Mouse (Mus musculus) frontal cortex, postnatal 14 days (tissue): ENCODE data around the gene Ism1.

Experiments
- DNase-seq, 2 experiments: peaks; one replicate each; pipeline ENCODE4 v3.0.0; 2022; ENCODE audit warnings: low spot score in 2 of 2

The Ism1 gene

DNA sequence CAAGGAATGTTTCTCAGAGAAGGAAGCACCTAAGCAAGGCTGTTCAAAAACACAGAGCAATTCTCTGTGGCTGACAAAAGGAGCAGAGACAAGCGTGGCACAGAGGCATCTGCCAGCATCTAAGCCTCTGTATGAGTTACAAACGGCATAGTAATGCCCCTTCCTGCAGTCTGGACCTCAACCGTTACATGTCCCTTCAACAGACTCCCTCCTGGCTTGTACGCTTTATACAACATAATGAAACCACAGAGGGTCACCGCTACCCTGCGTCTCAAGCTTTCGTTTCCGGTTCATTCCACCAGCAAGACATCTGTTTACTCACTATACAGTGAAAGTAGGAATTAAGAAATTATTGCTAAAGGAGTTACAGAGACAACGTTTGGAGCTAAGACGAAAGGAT, 34.1 kb downstream of the Ism1 start:
- DNase-seq = no peak

DNA sequence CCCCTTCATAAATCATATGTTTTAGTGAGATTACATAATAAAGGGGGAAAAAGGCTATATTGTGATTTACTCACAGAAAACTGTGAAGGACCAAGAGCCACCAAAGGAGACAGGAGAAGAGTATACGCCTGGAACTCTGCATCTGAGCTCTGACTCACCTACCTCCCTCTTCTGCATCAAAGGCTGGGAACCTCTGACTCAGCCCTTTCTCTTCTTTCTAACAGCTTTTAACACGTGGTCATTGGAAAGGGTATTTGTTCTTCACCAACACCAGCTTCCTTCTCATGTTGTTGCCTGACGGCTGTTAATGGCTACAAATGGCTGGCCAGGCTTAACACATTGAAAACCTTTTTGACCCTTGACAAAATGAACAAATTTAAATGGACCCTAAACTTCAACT, 36.2 kb downstream of the Ism1 start:
- DNase-seq = no peak

DNA sequence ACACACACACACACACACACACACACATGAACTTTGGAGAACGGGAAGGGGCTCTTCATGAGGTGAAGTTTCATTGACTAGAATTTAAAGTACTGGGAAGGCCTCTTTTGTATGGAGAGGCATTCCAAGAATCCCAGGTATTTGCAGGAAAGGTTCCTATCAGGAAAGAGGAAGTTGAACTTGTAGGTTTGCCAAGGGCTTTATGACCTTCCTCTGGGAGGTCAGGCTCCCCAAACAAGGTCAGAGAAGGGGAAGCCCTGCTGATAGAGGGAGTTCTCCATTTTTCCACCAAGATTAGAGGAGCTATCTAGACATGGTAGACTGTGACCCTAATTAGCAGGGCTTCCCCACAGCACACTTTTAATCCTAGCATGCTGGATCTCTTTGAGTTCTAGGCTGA, 39.8 kb downstream of the Ism1 start:
- no peak for DNase-seq

DNA sequence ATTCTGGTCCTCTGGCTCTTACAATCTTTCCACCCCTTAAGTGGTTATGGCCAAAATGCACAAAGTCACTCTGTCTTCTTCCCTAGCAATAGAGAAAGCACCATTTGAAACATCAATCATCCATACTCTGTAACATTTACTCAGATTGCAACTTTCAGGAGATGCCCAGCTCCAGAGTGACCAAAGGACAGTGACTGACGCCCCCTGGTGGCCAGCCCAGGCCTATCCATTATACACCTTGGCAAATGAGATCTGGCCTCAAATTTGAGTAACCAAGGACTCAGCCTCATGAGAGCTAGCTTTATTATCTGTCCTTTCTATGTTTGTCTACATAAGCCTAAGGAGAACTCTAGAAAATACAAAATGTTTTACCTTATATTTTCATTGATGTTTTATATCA, 44.7 kb downstream of the Ism1 start:
- DNase-seq = peak in 1 of 2 experiments; percentile 14

DNA sequence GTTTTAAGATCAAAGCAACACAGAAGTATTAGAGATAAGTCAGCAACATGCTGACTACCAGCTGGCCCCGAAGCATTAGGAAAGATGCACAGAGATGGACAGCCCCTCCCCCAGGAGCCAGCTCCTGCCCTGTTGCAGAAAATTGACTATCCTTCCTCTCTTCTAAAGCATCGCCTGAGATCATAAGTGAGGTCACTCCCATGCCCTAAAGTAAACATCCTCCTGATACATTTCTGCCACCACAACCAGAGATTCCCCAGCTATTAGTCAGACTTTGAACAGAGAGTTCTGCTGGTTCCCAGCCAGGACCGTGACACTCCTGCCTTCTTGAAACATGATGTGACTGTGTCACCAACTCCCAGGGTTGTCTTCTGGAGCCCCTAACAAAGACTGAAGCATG, 45.3 kb downstream of the Ism1 start:
- DNase-seq = no peak

DNA sequence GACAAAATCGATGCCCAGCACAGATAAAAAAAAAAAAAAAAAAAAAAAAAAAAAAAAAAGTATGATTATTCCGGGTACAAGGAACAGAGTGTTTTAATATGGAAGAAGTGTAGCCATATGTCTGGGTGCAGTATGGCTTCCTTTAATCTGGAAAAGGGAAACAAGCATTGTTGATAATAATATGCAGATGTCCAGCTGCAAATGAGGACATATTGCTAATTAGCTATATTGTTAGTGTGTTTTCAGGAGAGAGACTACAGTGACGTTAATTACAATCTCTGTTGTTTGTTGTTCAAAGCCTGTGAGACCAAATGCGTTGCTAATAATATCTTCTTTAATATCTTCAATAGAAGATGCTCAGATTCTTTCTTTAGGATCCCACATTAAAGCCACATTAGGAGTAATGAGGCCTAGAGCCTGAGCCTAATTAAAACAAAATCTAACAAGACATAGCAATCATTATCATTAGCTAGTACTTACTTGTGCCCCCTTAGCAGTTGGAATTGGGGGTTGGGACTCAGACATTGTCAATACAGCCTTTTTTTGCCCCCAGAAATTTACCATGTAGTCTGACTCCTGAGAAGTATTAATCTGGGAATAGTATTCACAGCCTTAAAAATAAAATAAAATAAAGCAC, 46.3 kb downstream of the Ism1 start:
- no peak for DNase-seq

DNA sequence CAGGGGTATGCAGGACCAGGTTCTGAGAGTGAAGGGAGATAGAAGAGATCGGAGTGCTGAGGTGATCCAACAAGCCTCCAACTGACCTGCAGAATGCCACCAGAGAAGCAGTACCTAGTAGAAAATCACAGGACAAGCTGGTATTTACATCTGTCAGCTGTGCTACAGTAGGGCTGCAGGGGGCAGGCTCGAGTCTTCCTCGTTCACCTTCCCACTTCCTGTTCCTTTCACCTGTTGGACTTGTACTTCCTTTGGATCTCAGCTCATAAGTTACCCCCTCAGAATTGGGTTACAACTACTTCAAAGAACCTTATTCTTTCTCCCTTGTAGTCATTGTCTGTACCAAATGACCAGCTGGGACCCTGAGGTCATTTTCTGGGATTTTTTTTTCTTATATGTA, 47.4 kb downstream of the Ism1 start:
- DNase-seq = no peak

DNA sequence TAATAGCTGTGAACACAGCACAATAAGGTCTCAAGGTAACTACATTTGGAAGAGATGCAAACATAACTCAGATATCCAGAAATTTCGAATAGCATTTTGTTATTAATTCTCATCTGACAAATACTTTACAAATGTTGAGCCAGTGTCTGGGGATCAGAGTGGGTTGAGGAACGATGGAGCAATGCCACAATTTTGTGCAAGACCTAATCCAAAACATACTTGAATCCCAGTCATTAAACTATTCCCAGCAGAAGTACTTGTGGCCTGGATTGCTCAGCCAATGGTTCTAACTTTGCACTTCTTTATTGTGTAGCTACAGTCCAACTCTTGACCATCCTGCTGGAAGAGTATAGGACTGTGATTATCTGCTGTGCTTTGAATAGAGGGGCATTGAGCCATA, 50.1 kb downstream of the Ism1 start:
- DNase-seq = no peak

DNA sequence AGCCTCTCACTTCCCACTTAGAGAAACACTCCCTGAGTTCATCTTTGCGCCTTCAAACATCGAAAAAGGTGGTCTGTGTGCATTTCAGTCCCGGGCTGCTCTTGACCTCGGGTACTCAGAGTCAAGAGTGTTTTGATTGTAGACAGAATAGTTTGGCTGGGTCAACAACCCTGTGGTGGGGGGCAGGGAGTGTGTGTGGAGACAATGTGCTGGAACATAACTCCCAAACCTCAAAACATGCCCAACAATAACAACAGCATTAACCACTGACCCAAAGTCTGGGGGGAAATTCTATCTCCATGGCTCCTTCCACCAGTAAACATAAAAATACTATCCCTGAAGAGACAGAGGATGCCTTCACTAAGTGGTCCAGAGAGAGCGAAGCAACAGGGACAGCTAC, 51.4 kb downstream of the Ism1 start:
- no peak for DNase-seq

DNA sequence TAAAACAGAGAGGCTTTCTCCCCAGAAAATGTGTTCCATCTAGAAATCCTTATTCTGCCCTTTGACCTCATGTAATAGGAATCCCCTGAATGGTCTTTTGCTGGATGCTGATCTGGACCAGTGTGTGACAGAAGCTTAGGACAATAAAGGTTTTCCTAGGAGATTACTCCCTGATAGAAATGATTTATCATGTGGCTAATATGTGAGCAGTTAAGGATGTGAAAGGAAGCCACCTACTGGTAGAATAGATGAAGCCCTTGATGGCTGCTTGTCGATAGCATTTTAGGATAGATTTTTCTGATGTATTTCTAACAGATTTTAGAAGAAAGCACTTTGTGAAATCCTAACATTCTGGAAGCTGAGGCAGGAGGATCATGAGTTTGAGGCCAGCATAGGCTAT, 64.4 kb downstream of the Ism1 start:
- DNase-seq = no peak

DNA sequence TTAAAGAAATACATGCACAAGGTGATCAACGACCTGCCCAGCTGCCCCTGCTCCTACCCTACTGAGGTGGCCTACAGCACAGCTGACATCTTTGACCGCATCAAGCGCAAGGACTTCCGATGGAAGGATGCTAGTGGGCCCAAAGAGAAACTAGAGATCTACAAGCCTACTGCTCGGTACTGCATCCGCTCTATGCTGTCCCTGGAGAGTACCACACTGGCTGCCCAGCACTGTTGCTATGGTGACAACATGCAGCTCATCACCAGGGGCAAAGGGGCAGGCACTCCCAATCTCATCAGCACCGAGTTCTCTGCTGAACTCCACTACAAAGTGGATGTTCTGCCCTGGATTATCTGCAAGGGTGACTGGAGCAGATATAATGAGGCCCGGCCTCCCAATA, 79.0 kb downstream of the Ism1 start:
- DNase-seq = no peak

DNA sequence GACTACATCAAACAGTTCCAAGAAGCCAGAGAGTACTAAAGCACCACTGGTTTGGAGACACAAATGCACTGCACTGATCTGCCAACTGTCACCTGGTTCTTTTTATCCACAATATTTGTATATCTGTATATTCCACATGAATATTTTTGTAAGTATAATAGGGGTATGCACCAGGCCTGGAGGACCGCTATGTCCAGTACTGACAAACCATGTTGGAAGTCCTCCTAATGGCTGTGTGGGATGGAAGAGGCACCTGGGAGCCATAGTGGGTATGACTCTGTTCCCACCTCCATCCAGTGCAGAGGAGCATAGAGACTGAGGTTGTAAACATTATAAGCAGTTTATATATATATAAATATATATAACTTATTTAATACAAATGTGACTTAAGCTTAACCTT, 79.5 kb downstream of the Ism1 start:
- DNase-seq = no peak

DNA sequence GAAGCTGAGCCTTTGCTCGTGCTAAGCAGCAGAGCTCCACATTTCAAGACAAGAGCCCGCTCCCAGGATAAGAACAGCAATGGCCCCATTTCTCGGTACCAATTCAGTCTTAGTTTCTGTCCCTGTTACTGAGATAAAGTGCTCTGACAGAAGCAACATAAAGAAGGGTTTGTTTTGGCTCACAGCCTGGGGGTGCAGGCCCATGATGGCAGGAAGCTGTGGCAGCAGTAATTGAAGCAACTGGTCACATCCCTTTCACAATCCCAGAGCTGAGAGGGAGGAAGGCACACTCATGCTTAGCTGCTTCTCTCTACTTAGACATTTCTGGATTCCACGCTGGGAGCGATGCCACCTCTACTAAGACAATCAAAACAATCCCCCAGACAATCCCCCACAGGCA, 86.4 kb downstream of the Ism1 start:
- DNase-seq = no peak

DNA sequence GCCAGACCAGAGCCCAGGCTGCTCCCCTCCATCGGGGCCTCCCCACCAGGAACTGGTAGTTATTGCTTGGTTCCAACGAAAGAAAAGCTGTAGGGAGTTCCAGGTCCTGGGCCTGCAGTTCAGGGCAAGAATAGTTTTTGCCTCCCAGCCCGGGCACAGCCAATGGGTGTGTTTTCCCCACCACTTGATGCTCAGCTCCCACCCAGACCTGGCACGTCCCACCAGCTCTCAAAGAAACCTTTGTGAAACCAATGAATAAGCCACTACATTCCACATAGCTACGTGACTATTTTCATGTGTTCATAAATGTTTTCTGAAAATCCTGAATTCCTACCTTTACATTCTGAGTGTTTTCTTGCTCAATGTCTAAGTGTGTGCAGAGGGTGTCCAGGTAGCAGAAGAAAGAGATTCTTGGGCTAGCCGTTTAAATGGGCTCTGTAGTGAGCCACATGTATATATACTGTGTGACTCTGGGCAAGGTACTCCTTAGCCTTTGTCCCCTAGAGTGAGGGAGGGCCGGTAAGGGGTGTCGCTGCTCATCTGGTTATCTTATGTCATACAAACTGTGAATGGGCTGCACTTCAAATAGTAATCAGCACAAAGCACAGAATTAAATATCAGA, 97.1 kb downstream of the Ism1 start:
- DNase-seq = no peak

DNA sequence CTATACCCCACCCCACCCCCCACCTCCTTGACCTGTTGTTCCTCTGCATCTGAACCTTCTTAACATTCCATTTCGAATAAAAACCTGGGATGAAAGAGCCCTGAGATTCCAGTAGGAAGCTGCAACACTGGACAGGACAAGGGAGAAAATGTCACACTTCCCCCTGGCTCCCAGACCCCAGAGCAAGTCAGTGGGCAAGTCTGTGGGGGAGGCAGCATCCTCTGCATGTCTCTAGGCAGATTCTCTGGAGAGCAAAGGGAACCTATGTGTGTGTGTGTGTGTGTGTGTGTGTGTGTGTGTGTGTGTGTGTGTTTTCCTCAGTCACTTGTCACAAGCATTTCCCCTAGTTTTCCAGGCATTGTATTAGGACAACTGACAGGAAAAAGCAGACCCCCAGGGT, 98.7 kb downstream of the Ism1 start:
- DNase-seq = no peak

DNA sequence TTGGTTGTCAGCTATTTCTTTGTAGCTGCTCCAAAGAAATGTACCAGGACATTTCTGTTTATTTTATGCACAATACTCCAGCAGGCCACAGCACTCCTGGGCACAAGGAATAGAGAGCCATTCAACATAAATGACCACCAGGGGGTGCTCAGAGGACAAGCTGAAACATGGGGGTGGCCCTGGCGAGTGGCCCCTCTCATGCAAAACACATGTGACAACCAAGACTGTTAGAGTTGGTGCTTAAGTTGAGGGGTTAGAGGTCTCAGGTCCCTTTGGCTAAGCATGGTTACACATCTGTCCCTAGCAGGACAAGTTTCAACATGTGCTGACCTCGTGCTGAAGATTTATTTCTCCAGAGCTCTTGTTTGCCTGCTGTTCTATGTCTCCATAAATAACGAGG, 100.3 kb downstream of the Ism1 start:
- DNase-seq = no peak

DNA sequence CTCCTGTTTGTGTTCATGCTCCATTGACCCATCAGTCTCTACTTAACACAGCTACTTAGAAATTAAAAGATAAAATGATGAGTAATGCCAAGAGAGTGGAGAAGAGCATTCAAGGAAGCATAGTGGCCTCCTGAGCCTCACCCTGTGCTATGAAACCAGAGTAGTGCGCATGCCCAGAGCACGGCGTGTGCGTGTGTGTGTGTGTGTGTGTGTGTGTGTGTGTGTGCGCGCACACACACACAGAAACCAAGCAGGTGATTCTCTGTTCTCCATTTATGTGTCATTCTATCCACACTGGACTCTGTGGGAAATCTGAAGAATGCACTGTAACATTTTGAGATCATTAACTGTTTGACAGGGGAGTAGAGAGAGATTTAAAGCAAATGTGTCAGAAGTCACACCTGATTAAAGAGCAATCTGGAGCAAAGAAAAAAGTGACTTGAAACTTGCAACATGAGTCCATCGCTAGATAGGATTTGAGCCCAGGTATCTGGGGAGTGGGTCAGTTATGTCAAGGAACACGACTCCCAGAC, 105.4 kb downstream of the Ism1 start:
- DNase-seq = no peak

DNA sequence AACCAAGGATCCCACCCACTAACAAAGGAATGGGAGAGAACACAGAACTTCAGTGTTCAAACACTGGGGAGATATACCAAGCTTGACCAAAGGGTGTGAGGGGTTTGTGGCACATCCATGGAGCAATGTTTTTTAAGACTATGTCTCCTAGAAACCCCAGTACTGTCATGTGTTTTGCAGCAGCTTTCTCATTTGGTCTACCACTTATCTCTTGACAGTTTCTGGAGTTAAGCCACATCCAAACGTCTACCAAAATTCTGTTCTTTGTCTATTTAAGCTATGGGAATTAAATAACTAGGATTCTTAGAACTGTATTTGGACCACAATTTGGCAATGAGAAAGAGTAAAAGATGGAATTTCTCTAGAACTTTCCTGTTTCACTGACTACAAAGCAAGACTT, 106.5 kb downstream of the Ism1 start:
- no peak for DNase-seq

DNA sequence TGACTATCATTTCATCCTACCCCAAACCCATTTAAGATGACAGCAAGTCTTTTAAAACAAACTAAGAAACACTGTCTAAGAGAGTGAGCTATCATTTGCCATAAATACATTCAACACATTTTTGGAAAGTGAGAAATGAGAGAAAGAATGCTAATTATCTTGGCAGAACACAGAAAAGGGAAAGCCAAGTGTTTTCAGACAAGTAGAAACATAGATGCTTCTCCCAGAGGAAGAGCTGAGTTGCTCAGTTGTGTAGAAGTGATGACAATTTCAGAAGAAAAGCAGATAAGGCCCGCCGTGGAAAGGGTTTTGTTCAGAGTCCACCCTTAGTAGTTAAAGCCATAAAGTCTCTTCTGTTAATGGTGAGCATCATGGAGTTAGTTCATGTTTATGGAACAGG, 107.0 kb downstream of the Ism1 start:
- no peak for DNase-seq

DNA sequence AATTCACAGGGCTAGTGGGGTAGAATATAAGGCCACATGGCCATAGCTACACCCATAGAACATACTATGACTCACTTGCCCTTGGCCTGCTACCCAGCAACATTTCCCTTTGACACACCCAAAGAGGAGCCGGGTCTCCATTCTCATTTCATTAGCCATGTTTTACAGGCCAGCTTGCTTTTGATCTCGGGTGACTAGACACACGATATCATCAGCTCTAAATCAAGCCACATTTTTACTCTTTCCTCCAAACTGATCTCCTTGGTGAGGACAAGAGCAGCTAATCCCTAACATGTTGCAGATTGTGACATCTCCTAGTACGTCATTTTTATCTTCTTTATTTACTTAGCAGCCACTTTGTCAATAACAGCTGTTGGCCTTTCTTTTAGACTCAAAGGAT, 110.7 kb downstream of the Ism1 start:
- no peak for DNase-seq

DNA sequence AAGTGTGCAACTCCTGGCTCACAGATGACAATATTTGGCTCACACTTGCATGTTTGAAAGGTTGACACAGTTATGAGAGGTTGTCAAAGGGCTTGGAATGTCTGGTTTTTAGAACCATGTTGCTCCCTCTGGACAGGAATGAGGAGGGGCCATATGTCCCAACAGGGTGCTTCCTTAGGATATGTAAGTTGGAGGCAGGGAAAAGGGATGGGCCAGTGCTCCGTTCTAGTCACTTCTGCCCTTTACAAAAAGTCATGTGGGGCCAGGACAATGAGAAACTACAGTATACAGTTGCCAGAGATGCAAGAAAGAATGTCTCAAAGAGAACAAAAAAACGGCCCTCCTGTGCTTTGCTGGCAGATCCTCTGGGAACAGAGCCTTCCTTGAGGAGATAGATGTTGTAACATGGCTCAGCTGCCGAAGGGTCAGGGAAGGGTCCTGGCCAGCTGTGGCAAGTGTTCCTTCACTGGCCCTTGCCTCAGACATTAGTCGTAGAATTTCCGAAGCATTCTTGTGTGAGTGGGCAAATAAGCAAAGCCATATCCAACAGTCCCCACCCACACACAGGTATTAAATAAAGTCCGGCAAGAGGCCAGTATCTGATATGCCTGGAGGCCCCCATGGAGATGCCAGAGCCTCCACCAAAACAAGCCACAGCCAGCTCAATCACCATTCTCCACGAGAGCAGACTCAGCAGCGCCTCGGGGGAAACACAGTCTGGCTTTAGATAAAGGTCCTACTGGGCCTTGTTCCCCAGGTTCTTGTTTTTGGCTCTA, 114.6 kb downstream of the Ism1 start:
- DNase-seq = no peak

DNA sequence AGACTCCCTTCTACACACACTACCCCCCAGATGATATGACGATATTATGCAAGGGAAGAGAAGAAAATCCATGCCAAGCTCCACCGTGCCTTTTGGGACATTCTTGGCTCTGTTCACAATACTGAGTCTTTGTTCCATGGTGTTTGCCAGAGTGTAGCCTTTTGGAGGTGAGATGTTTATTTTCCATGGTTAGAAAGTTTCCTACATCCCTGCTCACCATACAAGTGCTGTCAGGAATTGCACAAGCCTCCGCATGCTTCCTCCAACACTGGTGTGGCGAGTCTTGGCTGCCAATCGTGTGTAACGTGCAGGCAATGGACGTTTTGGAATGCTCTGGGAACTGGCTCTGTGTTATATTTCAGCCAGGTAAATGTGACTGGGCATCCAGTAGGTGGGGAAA, 126.1 kb downstream of the Ism1 start:
- no peak for DNase-seq

DNA sequence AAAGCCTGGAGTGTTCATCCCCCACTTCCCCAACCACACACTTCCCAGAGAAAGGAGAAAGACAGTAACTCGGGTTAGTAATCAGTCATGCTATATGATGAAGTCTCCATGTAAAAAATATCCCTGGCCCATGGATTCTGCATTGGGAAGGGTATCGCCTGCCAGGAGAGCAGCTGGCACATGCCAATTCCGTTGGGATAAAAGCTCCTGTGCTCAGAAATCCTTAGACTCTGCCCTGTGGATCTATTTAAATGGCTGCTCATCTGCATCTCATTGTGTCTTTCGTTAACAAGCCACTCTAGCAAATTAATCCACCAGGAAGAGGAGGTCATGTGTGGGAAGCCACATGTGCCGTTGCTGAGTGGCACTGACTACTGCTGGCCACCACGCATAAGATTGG, 129.9 kb downstream of the Ism1 start:
- DNase-seq = no peak
